Mouse (Mus musculus) right cerebral cortex, adult 2 months (tissue): ENCODE results near the gene Sertad1.
A peak's percentile ranks its signal among the peaks of the same experiment; 100 is the strongest.

Source experiments
- DNase-seq, 2 experiments: peaks; one replicate each; pipeline ENCODE4 v3.0.0; 2021 to 2022; ENCODE audit warnings: low spot score in 2 of 2

The Sertad1 gene

GRCm38 (mm10) chr7:27499036-27499435 is 12.3 kb downstream of the Sertad1 start, which contains the start of gene Prx:
Gene Prx (plus strand): TSS chr7:27499324.
- no peak for DNase-seq

- DNase-seq: no peak
These were observed 14.9 kb downstream of the Sertad1 start for GRCm38 (mm10) chr7:27501620-27502019.

GRCm38 (mm10) chr7:27506765-27507370 is 20.2 kb downstream of the Sertad1 start:
- no peak for DNase-seq

- DNase-seq: peak; percentile 89 to 91
These were observed 21.3 kb downstream of the Sertad1 start for GRCm38 (mm10) chr7:27507711-27508647.

- DNase-seq: peak; percentile 57 to 59
These were observed 21.9 kb downstream of the Sertad1 start for GRCm38 (mm10) chr7:27508648-27509005.

GRCm38 (mm10) chr7:27510809-27511208 is 24.1 kb downstream of the Sertad1 start:
- DNase-seq: no peak

GRCm38 (mm10) chr7:27514961-27515360 is 28.3 kb downstream of the Sertad1 start:
- no peak for DNase-seq

GRCm38 (mm10) chr7:27518314-27518713 is 31.6 kb downstream of the Sertad1 start:
- DNase-seq: no peak

- DNase-seq: no peak
These were observed 33.4 kb downstream of the Sertad1 start for GRCm38 (mm10) chr7:27520104-27520503.

GRCm38 (mm10) chr7:27520599-27520998 is 33.9 kb downstream of the Sertad1 start:
- no peak for DNase-seq

- no peak for DNase-seq
These were observed 36.3 kb downstream of the Sertad1 start, which contains the start of gene Hipk4 for GRCm38 (mm10) chr7:27522967-27523366. Gene Hipk4 (plus strand): TSS chr7:27523267.

- DNase-seq: no peak
These were observed 37.1 kb downstream of the Sertad1 start for GRCm38 (mm10) chr7:27523805-27524204.

GRCm38 (mm10) chr7:27526039-27526827 is 39.5 kb downstream of the Sertad1 start:
- peak; percentile 80 to 85 for DNase-seq

- DNase-seq: peak in 1 of 2 experiments; percentile 40
These were observed 42.4 kb downstream of the Sertad1 start for GRCm38 (mm10) chr7:27529070-27529469.

- DNase-seq: no peak
These were observed 44.2 kb downstream of the Sertad1 start for GRCm38 (mm10) chr7:27530937-27531336.

GRCm38 (mm10) chr7:27531707-27532106 is 45.0 kb downstream of the Sertad1 start:
- DNase-seq: peak; percentile 52 to 59

- no peak for DNase-seq
These were observed 45.9 kb downstream of the Sertad1 start for GRCm38 (mm10) chr7:27532480-27533050.

- DNase-seq: no peak
These were observed 48.7 kb downstream of the Sertad1 start for GRCm38 (mm10) chr7:27535386-27535785.

GRCm38 (mm10) chr7:27536618-27537017 is 49.9 kb downstream of the Sertad1 start:
- no peak for DNase-seq

- DNase-seq: no peak
These were observed 51.3 kb downstream of the Sertad1 start for GRCm38 (mm10) chr7:27537998-27538397.

- DNase-seq: no peak
These were observed 52.1 kb downstream of the Sertad1 start for GRCm38 (mm10) chr7:27538797-27539196.
